Mouse (Mus musculus) limb, embryonic 14.5 days (tissue): ENCODE measurements around the gene Fam240a. TPM values are rescaled to one million over a fixed set of nuclear protein-coding genes. Genes with fewer than 3 reads are reported as not detected.

Experiments used
- ATAC-seq: fragments of 200-750 bp; cut with Nextera tagmentation; 2 replicates; pipeline ENCODE4 v1.8.0; 2017; ENCODE audit warnings: low read depth, moderate number of reproducible peaks, moderate TSS enrichment; ENCODE audit not compliant: low FRiP score
- DNase-seq: peaks from one replicate; pipeline ENCODE4 v3.0.0-alpha.2; 2015; ENCODE audit warnings: low spot score
- H3K27ac ChIP-seq: fragments of 300-500 bp; sonication (generic); replicated peaks from 2 replicates; pipeline ENCODE4 v1.5.1; 2014; ENCODE audit warnings: low read depth, mild to moderate bottlenecking, low read length, moderate library complexity, mixed read lengths
- H3K27me3 ChIP-seq: fragments of 300-500 bp; sonication (generic); 2 replicates; pipeline ENCODE4 v1.6.1; 2014; ENCODE audit warnings: low read length, mixed read lengths; ENCODE audit not compliant: control insufficient read depth, insufficient read depth
- H3K36me3 ChIP-seq: fragments of 300-500 bp; sonication (generic); 2 replicates; pipeline ENCODE4 v1.6.1; 2014; ENCODE audit warnings: mild to moderate bottlenecking, low read length, moderate library complexity, mixed read lengths; ENCODE audit not compliant: control insufficient read depth, insufficient read depth
- H3K4me1 ChIP-seq: fragments of 300-500 bp; sonication (generic); 2 replicates; pipeline ENCODE4 v1.6.1; 2014; ENCODE audit warnings: antibody characterized with exemption, low read length, mixed read lengths; ENCODE audit not compliant: control insufficient read depth, insufficient read depth
- H3K4me2 ChIP-seq: fragments of 300-500 bp; sonication (generic); replicated peaks from 2 replicates; pipeline ENCODE4 v1.6.1; 2014; ENCODE audit warnings: low read depth, mild to moderate bottlenecking, low read length, moderate library complexity; ENCODE audit not compliant: severe bottlenecking
- H3K4me3 ChIP-seq: fragments of 300-500 bp; sonication (generic); replicated peaks from 2 replicates; pipeline ENCODE4 v1.5.1; 2014; ENCODE audit warnings: low read length
- H3K9ac ChIP-seq: fragments of 300-500 bp; sonication (generic); 2 replicates; pipeline ENCODE4 v1.6.1; 2014; ENCODE audit warnings: mild to moderate bottlenecking, low read depth, low read length, moderate library complexity; ENCODE audit not compliant: severe bottlenecking
- H3K9me3 ChIP-seq: fragments of 300-500 bp; sonication (generic); 2 replicates; pipeline ENCODE4 v1.6.1; 2016; ENCODE audit warnings: low read length; ENCODE audit not compliant: control insufficient read depth
- POLR2A ChIP-seq: fragments of 200-500 bp; IDR thresholded peaks from 2 replicates; pipeline ENCODE4 v1.8.0; 2012; ENCODE audit warnings: inconsistent platforms, mild to moderate bottlenecking, moderate library complexity, borderline replicate concordance; ENCODE audit not compliant: insufficient read depth, insufficient read length; ENCODE audit errors: extremely low read depth
- WGBS: fragments of 180-500 bp; shearing (Covaris S2); extraction: QIAGEN DNeasy Blood & Tissue Kit; methylation state at CpG from one replicate; pipeline ENCODE4 v1.1.7; 2014; 5-methylcytosine and 5-hydroxymethylcytosine counted together
- polyA plus RNA-seq, 2 experiments: library from polyadenylated mRNA; depleted of rRNA in 1 of 2; stranded (reverse) in 1 of 2; unstranded in 1 of 2; fragments of >200 nt; fragmentation: Nextera tagmentation in 1 of 2; extraction: Ambion mirVana in 1 of 2; gene quantifications; 2 replicates each; pipeline versions ENCODE4 v1.2.1 to v1.2.3; 2012 to 2014

Gene Fam240a
- polyA plus RNA-seq, 2 experiments, result not detected

- H3K4me3 ChIP-seq, result no peak overlapping the region
- no peaks in the 10 kb centered on the region for H3K9me3 ChIP-seq
- H3K9ac ChIP-seq, result no peak overlapping the region
- H3K27ac ChIP-seq, result no peak overlapping the region
- DNase-seq, result no peak
- H3K27me3 ChIP-seq, result no peaks in the 10 kb centered on the region
- 80% methylated on average over 6 of the region's 6 CpGs for WGBS
- H3K36me3 ChIP-seq, result no peaks in the 10 kb centered on the region
- TF ChIP-seq POLR2A, result no peak
- no peaks in the 10 kb centered on the region for H3K4me1 ChIP-seq
- no peak for ATAC-seq
- H3K4me2 ChIP-seq, result no peak overlapping the region
These were observed 7.2 kb downstream of the Fam240a start for GRCm38 (mm10) chr9:110909371-110909967.

GRCm38 (mm10) chr9:110908631-110909016, 8.0 kb downstream of the Fam240a start:
- DNase-seq (no peak), ATAC-seq (no peak)
- H3K9me3 ChIP-seq, result no peaks in the 10 kb centered on the region
- no peak overlapping the region for H3K4me3 ChIP-seq
- TF ChIP-seq POLR2A, result no peak
- no peaks in the 10 kb centered on the region for H3K36me3 ChIP-seq
- H3K27me3 ChIP-seq, result no peaks in the 10 kb centered on the region
- no peak overlapping the region for H3K4me2 ChIP-seq
- H3K4me1 ChIP-seq, result no peaks in the 10 kb centered on the region
- WGBS, result 94% methylated on average over 3 of the region's 3 CpGs
- no peak overlapping the region for H3K27ac ChIP-seq
- no peak overlapping the region for H3K9ac ChIP-seq

- no peak for ATAC-seq
- no peaks in the 10 kb centered on the region for H3K36me3 ChIP-seq
- no peak overlapping the region for H3K4me3 ChIP-seq
- no peak overlapping the region for H3K9ac ChIP-seq
- H3K27me3 ChIP-seq, result no peaks in the 10 kb centered on the region
- H3K4me2 ChIP-seq, result no peak overlapping the region
- DNase-seq, result no peak
- TF ChIP-seq POLR2A, result no peak
- 79% methylated on average over 4 of the region's 4 CpGs for WGBS
- H3K27ac ChIP-seq, result no peak overlapping the region
- no peaks in the 10 kb centered on the region for H3K9me3 ChIP-seq
- no peaks in the 10 kb centered on the region for H3K4me1 ChIP-seq
These were observed 8.6 kb downstream of the Fam240a start for GRCm38 (mm10) chr9:110907838-110908630.

- ATAC-seq (no peak), DNase-seq (no peak)
- Histone ChIP-seq H3K27ac (no peak overlapping the region), H3K36me3 (no peaks in the 10 kb centered on the region), H3K4me1 (no peaks in the 10 kb centered on the region), H3K9me3 (no peaks in the 10 kb centered on the region), H3K4me3 (no peak overlapping the region), H3K27me3 (no peaks in the 10 kb centered on the region), H3K4me2 (no peak overlapping the region), H3K9ac (no peak overlapping the region)
- no peak for TF ChIP-seq POLR2A
- 95% methylated on average over 11 of the region's 11 CpGs for WGBS
These were observed 9.3 kb downstream of the Fam240a start for GRCm38 (mm10) chr9:110907201-110907837.

- Histone ChIP-seq H3K9me3 (no peaks in the 10 kb centered on the region), H3K36me3 (no peaks in the 10 kb centered on the region), H3K4me3 (no peak overlapping the region), H3K9ac (no peak overlapping the region), H3K27ac (no peak overlapping the region), H3K27me3 (no peaks in the 10 kb centered on the region), H3K4me2 (no peak overlapping the region), H3K4me1 (no peaks in the 10 kb centered on the region)
- WGBS, result 91% methylated on average over 4 of the region's 4 CpGs
- no peak for ATAC-seq
- TF ChIP-seq POLR2A, result no peak
- no peak for DNase-seq
These were observed 14.4 kb downstream of the Fam240a start for GRCm38 (mm10) chr9:110902271-110902670.
